Comparison of ENCODE assay signal across 8 mouse cellular contexts in genomic region chr17:57248201-57248699, GRCm38 (mm10). TPM values are rescaled to one million over a fixed set of nuclear protein-coding genes. Genes with fewer than 3 reads are reported as not detected.
DNase-seq lines count a peak whose midpoint lies in the region; ATAC-seq lines count a peak whose summit lies in the region.

TSS of gene Gpr108 (minus strand) at chr17:57248446.

- peak; percentile 54 for ATAC-seq in megakaryocyte progenitor cell, adult 5-6 weeks (replicated peaks; ENCODE audit: poor library complexity)

- peak; percentile 91 to 96 for DNase-seq in adrenal gland, adult (ENCODE audit: inconsistent age in 2 of 2, low spot score in 1 of 2)
- DNase-seq in embryo, embryonic 10 days (ENCODE audit: low spot score) = peak; percentile 92
- DNase-seq in gastrocnemius, postnatal 10 days = peak; percentile 70
- peak; percentile 95 for DNase-seq in induced T-regulatory cell, adult 2 months (ENCODE audit: low read depth)
- DNase-seq in left cerebral cortex, adult 9 months (ENCODE audit: low spot score in 2 of 2) = peak; percentile 78 to 91
- peak; percentile 83 for DNase-seq in right cerebral cortex, postnatal 14 days
- DNase-seq in yolk sac, embryonic 10.5 days (ENCODE audit: low spot score) = peak; percentile 86

RNA-seq across cellular contexts. Expression of gene Gpr108, which starts in this region (rescaled TPM):
- total RNA-seq in gastrocnemius, postnatal 10 days (2021) = 10 to 100 TPM; 22.0 to 23.8 TPM
- total RNA-seq in megakaryocyte progenitor cell, adult 5-6 weeks (2015) = 21.5 and 22.6 TPM in 2 replicates
- 22.5 and 24.4 TPM in 2 replicates for total RNA-seq in megakaryocyte progenitor cell, adult 5-6 weeks (2017)

Comparison
In these comparisons a context has a peak if more than half of its experiments do, and no peak if none do; other contexts are left out.
1. Peak in every context shown above with its lines: DNase-seq and ATAC-seq.